Mouse (Mus musculus): ENCODE measurements around the gene Madd. TPM values are rescaled to one million over a fixed set of nuclear protein-coding genes. Genes with fewer than 3 reads are reported as not detected.
"Not testable (repeated sequence)": the region's sequence is repeated elsewhere in the genome, so short reads cannot be mapped to it uniquely, and the experiment has no call there.

Madd gene
- polyA plus RNA-seq, 2 experiments from 2014 or later, result 58.7 to 84.7 TPM

DNA sequence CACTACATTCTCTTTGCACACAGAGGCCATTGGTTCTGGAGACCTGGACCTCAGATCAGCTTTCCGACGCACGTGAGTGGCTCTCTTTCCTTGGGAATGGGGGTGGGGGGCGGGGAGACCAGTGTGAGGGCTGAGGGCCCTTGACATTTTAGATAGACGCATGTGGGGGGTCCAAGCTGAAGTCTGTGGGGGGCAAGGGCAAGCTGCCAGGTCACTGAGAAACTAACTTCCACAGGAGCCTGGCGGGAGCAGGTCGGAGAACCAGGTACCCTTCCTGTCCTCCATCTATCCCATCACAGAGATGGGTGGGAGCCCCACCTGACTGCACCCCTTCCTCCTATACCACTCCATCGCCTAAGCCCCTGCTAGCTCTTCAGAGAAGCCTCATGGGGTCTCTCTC, 62.1 kb downstream of the Madd start:
- ATAC-seq, result no peak

DNA sequence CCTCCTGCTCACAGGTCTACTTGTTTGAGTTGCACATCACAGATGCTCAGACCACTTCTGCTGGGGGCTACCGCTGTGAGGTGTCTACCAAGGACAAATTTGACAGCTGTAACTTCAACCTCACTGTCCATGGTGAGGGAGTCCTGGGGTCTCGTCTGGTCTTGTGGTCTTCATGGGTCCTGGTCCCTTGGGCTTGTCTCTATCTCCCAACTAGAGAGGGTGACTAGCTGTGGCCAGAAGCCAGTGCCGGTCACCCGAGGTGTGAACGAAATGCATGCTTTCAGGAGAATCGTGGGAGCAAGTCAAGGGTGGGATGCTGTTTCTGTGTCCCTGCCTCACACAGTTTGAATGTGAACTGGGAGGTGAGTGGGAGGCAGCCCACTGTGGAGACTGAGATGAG, 62.6 kb downstream of the Madd start:
- no peak for ATAC-seq

DNA sequence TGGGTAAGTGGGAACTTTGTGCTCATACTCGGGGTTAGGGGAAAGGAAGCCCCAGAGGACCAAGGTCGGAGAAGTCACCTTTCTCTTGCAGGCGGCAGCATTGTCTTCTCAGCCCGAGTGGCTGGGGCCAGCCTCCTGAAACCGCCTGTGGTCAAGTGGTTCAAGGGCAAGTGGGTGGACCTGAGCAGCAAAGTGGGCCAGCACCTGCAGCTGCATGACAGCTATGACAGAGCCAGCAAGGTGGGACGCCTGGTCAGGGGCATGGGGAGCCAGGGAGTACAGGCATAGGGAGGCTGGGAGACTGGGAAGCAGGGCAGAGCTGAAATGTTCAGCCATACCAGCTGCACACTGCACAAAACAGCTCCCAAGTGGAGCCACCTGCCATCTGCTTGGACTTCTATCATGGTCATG, 63.4 kb downstream of the Madd start:
- ATAC-seq, result no peak

DNA sequence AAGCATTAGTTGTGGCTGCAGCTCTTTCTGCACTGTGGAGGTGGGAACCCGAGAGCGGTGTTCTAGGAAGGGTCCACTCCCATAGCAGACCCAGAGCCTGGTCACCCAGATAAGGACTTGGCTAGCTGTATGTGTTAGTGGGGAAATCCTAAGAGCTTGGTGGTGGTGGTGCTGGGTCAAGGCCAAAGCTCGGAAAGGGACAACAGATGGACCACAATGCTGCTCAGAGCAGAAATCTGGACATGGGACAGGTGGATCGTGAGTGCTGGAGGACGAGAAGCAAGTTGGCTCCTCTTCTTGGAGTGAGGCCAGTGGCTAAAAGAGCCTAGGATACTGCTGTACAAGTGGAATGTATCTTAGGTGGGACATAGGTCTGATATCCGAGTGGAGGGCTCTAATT, 64.1 kb downstream of the Madd start:
- ATAC-seq, result no peak

DNA sequence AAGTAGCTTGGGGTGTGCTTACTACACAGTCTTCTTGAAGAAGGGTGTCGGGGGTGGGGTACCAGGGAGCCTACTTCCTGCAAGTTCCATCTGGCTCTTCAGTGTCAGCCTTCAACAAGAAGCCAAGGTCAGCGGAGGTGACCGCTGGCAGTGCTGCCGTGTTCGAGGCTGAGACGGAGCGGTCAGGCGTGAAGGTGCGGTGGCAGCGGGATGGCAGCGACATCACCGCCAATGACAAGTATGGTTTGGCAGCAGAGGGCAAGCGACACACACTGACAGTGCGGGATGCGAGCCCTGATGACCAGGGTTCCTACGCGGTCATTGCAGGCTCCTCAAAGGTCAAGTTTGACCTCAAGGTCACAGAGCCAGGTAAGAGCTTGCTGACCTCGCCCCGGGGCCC, 64.6 kb downstream of the Madd start:
- ATAC-seq, result no peak

DNA sequence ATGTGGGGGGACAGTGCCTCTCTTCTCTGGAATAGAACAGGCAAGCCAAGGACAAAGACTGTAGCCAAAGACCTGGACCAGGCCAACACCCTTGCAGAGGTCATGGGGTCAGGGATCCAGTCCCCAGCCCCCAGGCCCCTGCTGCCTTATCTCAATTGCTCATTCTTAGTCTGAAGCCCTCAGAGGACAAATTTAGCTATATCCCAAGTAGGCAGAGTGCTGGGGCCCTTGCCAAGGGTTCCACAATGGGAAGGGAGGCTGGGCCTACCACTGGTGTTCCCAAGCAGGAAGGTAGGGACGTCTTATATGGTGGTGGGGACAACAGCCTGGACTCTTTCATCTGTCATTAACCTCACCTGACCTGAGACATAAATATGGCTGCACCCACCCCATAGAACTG, 65.0 kb downstream of the Madd start:
- ATAC-seq, result no peak

DNA sequence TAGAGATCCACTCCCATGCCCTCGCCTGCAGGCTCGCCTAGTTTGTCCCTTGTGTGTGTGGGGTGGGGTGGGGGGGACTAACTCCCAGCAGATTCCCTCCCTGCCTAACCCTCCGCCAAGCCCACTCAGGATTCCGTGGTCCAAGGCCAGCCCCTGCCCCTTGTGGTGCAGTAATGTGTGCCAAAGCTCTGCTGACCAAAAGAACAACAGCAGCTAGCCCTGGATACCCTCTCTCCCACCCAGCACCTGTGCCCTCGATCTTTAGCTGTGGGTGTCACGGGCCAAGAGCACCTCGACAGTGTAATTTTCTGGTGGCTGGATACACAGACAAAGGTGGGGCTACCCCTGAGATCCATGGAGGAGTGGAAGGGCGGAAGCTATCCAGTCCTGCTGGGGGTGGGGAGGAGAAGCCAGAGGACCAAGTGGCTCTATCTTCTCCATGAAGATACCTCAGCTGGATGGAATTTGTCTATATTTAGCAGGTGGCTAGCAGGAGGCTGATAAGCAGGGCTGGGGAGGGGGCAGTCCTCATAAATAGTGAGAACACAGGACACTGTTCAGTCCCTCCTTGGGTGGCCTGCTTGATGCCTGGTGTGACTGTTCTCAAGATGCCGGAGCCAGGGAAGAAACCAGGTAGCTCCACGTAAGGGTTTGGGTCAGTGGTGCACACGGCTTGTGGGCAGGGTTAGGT, 65.9 kb downstream of the Madd start, which contains the start of gene Mybpc3:
Gene Mybpc3, plus strand, starts transcription at position 560 of the 691 bp plus-strand sequence.
- ATAC-seq, result no peak

DNA sequence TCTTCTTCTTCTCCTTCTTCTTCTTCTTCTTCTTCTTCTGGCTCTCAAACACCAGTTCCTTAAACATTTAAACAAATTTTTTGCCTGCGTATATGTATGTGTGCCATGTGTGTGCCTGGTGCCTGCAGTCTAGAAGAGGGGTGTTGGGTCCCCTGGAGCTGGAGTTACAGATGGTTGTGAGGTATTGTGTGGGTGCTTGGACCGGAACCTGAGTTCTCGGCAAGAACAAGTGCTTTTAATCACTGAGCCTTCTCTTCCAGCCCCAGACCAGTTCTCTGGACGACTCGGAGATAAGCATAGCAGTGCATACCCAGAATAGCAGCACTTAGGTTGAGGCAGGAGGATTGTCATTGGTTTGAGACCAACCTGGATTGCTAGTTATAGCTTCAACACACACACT, 66.8 kb downstream of the Madd start:
- ATAC-seq, result no peak

DNA sequence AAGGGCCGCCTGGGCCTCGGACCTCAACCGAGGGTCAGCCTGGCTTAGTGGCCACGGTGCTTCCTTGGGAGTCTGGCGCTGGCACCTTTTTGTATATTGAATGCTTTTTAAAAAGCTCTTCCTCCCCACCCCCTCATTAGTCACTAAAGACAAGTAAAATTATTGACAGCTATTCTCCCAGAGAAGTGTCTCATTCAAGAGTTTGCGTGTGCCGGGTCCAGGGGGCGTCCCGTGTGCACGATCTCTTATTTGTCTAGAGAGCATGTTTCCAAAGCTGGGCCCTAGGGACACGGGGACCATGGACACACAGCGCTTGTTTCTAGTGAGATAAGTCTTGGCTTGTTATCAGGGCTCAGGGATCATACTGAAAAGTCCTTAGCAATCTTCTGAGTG, 68.1 kb downstream of the Madd start:
- no peak for ATAC-seq

DNA sequence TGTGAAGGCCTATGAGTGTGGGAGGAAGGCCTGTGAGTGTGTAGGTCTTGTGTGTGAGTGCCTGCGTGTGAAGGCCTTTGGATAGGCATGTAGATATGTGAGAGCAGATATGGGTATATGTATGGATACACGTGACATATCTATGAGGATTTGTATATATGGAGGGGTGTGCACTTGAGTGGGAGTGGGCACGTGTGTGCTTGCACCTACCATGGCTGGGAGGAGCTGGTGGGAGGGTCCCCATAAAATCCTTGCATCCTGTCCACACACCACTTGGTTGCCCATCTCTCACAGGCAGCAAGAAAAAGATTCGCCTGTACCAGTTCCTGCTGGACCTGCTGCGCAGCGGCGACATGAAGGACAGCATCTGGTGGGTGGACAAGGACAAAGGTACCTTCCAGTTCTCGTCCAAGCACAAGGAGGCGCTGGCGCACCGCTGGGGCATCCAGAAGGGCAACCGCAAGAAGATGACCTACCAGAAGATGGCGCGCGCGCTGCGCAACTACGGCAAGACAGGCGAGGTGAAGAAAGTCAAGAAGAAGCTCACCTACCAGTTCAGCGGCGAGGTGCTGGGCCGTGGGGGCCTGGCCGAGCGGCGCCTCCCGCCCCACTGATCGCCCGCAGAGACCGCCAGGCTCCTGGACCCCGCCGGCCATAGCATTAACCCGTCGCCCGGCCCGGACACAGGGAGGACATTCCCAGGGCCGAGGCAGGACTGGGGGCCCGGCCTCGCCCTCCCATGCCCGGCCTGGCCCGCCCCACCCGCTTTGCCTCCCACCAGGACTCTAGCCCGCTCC, 68.7 kb downstream of the Madd start:
- no peak for ATAC-seq

DNA sequence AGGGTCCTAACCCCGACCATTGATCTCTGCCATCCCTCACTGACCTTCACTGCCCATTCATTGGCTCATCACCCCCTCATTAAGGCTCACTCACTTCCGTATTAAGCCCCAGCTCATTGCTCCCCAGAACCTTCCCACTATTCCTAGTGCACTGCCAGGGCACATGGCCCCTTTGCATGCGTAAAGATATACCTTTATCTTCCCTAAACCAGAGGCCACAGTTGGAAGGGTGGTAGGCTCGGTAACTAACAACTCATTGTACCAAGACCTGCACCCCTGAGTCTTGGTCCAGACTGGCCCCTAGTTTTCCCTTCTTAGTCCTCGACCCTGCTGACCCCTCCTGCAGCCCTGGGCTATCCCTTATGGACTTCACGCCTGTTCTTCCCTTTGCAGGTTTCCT, 69.8 kb downstream of the Madd start:
- ATAC-seq, result no peak

DNA sequence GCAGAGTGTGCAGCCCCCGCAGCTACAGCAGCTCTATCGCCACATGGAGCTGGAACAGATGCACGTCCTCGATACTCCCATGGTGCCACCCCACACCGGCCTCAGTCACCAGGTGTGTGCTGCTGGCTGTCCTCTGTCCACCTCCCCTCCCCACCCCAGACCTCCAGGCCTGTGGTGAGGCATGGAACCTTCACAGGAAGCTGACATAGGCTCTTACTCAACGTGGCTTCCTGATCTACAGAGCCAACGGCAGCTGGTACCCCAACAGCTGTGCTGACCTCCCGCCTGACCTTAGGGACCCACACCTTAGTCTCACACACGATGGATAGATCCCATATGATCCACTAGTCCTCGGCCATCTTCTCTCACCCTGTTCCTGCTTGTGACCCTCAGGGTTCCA, 70.3 kb downstream of the Madd start:
- ATAC-seq, result no peak

DNA sequence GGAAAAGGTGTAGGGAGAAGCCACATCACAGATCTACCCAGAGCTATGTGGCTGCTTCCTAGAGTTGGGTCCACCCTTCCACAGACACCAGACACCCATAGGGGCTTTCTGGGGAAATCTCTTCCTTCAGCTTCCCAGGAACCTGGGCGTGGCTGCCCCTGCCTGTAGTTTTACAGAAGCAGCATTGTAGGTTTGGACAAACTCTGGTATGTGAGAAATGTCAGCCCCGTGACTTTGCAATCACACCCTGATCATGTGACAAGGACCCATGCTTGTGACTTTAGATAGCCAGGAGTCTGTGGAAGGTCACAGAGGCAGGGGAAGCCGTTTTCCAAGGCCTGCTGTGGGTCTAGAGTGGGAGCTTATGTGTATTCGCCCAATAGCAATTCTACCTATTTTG, 71.1 kb downstream of the Madd start:
- no peak for ATAC-seq

DNA sequence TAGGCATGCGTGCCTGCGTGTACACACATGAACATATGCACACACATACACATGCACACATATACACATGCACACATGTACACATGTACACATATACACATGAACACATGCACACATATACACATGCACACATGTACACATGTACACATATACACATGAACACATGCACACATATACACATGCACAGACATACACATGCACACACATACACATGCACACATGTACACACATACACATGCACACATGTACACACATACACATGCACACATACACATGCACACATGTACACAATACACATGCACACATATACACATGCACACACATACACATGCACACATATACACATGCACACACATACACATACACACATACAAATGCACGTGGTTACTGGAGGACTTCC, 71.8 kb downstream of the Madd start:
- not testable (repeated sequence) for ATAC-seq

DNA sequence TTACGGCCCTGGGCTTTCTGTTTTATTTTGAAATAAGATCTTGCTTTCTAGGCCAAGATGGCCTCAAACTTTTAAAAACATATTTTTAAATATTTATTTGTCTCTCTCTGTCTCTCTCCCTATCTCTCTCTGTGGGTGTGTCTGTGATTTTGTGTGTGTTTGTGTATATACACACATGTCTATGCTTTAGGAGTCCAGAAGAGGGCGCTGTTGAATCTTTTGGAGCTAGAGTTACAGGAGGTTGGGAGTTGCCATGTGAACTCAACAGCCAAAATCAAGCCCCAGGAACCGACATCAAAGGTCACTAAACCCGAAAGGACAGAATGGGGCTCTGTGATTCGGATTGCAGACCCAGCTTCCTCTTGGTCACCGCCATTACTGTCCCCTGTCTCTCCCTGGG, 73.2 kb downstream of the Madd start:
- no peak for ATAC-seq

DNA sequence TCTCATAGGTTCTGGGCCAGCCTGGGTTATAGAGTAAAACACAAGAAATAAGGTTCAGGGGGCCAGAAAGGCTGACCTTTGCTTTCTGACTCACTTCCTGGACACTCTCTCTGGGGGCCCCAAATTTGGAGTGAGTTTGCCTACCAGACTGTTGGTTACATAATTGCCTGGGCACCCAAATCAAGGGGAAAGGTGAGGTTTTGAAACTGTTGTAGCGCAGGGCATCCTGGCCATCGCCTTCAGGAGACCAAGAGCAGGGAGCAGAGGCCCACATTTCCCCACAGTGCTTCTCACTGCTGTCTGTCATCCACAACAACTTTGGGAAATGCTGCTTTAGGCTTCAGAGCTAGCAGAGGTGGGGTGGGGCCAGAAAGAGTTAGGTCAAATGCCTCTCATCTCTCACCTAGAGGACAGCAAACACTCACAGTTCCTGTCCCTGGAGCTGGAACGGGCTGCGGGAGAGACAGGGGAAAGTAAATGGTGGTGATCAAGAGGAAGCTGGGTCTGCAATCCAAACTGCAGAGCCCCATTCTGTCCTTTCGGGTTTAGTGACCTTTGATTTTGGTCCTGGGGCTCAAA, 73.7 kb downstream of the Madd start:
- ATAC-seq, result no peak

DNA sequence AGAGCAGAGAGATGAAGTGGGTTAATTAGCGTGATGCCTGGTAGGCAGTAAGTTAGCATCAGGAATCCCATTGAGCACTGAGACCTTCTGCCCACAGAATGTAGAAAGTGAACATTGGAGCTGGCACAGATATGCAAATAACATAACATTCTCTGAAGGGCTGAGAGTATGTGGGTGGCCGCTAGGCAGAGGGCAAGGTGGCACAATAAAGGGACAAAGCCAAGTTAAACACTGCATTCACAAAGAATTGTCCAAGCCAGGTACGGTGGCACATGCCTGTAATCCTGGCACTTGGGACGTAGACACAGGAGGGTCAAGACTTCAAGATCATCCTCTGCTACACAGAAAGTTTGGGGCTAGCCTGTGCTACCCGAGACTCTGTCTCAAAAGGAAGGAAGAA, 74.4 kb downstream of the Madd start:
- no peak for ATAC-seq

DNA sequence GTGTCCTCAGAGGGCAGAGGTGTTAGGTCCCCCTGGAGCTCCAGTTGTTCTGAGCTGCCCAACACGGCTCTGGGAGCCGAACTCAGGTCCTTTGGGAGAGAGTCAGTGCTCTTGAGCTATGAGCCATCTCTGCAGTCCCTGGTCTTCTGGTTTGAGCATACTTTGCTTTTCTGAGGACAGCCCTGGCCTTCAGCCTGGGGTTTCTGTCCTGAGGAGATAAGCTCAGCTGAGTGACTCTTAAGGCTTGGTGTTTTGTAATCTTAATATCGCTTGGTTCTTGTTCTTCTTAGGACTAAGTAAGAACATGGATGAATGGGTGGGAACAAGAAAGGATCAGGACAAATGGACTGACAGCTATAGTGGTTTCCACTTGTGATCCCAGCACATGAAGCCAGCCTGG, 75.5 kb downstream of the Madd start:
- ATAC-seq, result no peak

DNA sequence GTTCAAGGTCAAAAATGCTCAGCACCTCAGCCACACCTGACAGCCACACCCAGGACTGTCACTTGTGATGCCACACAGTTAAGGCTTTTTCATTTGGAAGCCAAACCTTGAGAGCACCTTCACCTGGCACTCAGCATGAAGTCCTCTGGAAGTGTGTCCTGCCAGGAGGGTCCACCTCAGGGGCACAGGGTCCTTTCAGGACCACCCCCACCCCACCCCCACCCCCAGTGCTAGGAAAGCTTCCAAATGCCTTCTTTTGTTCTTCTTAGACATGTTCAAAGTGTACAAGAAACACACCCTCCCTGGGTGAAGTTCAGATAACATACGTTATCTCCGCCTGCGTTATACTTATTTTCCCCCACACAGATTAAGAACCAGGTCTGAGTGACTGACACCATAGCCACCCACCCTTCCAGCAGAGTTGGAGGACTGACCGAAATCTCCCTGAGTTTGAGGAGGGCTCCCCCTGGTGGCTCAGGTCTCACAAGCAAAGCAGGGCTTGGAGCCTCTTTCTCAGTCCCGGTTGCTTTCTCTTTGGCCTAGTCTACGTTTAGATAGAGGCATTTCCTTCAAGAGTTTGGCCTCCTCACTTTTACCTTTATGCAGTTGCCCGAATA, 82.4 kb downstream of the Madd start:
- peak; percentile 97 for ATAC-seq

DNA sequence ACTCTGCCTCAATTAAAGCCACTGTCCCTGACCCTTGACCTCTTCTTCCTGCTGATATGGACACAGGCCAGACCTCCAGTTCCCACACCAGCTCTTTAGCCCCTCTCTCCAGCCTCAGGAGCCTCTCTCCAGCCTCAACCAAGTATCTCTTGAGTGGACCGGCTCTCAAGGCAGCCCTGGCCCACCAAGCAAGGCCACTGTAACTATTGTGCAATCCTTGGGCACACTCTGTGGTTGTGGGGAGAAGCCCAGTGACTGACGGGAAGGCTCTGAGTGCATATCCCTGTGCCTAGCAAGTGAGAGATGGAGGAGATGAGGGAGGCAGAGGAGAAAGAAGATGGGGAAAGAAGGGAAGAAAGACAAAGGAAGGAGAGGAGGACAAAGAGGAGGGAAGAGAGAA, 85.5 kb downstream of the Madd start:
- no peak for ATAC-seq

DNA sequence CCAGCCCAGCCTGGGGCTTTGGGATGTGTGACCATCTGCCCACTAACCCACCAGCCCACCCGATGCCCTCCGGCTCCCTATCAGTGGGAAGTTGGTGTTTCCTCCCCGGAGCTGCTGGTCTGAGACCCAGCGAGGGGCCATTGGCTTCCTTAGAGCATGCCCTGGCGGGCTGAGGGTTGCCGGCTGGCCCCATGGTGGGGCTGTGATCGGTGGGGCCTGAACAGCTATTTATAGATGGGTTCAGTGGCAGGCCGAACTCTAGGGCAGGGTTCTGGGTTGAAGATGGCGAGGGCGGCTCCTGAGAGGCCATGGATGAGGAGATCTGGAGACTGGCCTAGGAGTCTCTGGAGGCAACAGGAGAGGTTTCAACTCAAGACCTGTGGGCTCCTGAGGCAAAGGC, 86.6 kb downstream of the Madd start:
- no peak for ATAC-seq

DNA sequence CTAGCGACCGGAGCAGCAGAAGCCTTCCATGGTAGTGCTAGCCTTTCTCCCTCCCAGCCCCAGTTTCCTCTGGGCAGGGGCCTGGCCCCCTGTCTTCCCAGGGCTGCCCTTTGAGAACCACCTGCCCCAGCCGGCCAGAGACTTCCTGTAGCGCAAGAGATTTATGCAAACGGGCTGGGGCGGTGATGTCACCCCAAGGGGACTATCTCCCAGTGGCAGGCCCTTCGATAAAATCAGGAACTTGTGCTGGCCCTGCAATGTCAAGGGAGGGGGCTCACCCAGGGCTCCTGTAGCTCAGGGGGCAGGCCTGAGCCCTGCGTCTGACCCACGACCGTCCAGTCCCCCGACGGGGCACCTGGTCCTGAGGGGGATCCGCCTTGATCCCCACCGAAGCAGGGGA, 87.1 kb downstream of the Madd start:
- no peak for ATAC-seq

DNA sequence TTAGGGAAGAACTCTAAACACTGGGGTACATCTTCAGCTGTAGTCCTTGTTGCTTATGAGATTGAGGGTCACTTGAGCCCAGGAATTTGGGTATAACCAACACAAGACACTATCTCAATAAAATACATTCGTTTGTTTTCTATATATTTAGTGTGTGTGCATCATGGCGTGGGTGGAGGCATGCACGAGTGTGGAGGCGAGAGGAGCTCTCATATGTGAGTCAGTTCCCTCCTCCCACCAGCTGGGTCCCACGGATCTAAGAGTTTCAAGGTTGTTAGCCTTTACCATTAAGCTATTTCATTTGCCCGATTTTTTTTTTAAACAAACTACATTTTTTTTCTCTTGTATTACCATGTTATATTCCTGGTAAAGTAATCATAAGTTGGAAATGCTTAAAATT, 92.8 kb downstream of the Madd start:
- no peak for ATAC-seq

DNA sequence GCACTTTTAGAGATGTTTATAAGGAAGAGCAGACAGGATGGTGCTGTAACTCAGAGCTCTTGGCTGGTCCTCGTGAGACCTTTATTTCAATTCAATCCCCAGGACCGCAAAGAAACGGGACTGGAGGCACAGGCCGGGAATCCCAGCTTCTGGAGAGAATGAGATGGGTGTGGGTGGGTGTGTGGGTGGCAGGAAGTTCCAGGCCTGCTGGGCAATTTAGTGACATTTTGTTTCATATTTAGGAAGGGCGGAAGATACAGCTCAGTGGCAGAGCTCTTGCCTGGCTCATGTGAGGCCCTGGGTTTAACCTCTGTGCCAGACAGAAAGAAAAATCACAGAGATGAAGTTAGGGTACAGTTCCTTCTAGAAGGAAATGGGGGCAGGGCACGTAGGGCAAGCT, 93.4 kb downstream of the Madd start:
- no peak for ATAC-seq

All from CD4-positive, CD25-positive, alpha-beta regulatory T cell, adult 4 months (primary cell).